Mouse (Mus musculus): ENCODE results near the gene Stard9.
A peak's percentile ranks its signal among the peaks of the same experiment; 100 is the strongest.
"Not testable (repeated sequence)": the region's sequence is repeated elsewhere in the genome, so short reads cannot be mapped to it uniquely, and the experiment has no call there.

Gene Stard9

DNA sequence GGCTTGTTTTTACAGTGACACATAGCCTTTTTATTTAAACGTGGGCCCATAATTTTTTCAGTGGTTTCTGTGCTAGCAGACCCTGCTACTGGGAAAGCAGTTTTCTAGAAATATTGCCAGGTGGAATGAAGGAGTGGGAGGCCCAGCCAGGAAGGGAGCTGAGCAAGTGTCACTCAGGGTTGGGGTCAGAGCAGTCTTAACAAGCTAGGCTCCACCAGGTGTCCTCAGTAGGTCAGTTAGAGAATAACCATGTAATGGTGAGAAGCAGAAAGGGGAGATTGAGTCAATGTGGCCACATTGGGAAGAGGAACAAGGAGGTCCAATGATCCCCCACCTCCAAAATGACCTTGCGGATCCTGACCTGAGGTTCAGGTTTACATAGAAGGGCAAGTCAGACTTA, 25.8 kb downstream of the Stard9 start:
- no peak for DNase-seq (ENCODE audit: low spot score)

DNA sequence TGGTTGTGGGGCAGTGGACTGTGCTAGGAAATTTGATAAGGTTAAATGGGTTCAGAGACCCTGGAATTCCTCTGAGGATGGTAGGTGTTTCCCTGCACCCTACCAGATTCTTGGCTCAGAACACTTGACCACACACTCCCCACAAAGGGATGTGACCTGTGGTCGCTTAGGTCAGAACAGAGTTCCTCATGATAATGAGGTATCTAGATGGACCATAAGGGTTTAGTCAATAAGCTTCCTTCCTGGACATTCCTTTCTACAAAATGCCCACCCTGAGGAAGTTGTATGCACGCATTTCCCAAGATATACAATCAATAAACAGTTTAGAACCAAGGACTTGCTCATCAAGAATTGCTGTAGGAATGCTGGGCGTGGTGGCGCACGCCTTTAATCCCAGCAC, 27.0 kb downstream of the Stard9 start:
- no peak for DNase-seq (ENCODE audit: low spot score)

DNA sequence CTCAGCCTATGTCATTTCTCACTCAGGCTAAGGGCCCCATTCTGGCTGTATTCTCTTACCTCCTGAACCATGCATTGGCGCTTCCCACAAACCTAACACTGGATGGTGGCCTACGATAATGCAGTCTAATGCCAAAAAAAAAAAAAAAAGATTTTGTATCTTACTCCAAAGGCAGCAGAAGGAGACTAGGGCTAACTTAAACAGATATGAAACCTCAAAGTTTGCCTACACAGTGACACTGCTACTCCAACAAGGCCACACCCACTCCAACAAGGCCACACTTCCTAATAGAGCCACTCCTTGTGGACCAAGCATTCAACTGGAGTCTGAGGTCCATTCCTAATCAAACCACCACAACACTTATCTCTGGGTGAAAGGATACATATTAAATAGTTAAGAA, 27.8 kb downstream of the Stard9 start:
- no peak for DNase-seq (ENCODE audit: low spot score)

DNA sequence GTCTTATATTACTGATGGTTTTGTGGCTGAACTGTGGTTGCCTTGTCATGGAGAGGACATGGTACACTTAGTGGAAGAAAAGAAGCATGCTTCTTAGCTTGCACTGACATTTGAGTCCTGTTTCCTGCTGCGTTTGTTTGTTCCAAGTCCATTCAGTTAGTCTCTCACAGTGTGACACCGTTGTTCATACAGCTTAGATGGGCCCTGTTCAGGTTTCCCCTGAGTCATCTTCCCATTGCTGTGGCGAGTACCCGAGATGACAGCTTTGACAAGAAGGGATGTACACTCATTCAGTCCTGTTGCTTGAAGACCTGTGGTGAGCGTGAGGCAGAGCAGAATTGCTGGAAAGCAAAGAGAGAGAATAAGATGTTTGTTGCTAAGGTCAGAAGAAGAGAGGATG, 29.6 kb downstream of the Stard9 start:
- DNase-seq (ENCODE audit: low spot score): no peak

- DNase-seq (ENCODE audit: low spot score): no peak
Observed at GRCm38 (mm10) chr2:120659318-120659717, 30.4 kb downstream of the Stard9 start.

- DNase-seq (ENCODE audit: low spot score): no peak
Observed at GRCm38 (mm10) chr2:120660486-120661078, 31.7 kb downstream of the Stard9 start.

GRCm38 (mm10) chr2:120662766-120663165, 33.8 kb downstream of the Stard9 start:
- DNase-seq (ENCODE audit: low spot score): no peak

GRCm38 (mm10) chr2:120663491-120664154, 34.7 kb downstream of the Stard9 start:
- peak; percentile 82 for DNase-seq (ENCODE audit: low spot score)

DNA sequence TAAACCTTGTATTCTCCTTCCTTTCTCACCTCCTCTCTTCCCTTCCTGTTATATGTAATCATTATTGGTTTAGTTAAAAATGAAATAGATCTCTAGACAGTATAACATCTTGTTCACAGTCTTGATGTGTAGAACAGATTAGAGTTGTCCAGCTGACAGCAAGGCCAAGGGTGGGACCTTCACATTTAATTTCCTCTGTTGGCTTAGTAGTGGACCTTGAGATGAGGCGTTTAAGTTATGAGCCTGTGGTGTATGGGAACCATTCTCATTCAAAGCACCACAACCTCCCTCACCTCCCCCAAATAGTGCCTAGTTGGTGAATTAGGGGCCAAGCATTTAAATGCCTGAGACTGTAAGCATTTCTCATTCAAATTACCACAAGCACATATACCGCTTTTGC, 38.5 kb downstream of the Stard9 start:
- DNase-seq (ENCODE audit: low spot score): no peak

DNA sequence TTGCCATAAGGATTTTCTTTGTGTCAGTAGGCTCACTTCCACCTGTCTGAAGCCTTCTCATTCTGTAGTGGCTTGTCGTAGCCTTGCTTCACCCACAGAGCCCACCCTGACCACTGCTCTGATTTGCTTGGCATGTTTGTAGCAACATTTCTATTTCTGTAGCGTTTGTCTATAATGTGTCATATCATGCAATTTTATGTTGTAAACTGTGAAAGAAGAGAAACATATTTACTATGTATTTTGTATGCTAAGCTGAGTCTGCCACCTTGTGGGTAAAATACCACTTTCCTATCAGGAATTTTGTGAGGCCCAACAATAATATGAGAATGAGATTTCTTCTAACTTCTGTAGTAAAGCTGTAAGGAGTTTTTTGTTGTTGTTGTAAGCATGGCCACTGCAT, 41.3 kb downstream of the Stard9 start:
- DNase-seq (ENCODE audit: low spot score): peak; percentile 38

GRCm38 (mm10) chr2:120681151-120681550, 52.2 kb downstream of the Stard9 start:
- DNase-seq (ENCODE audit: low spot score): not testable (repeated sequence)

GRCm38 (mm10) chr2:120697767-120698166, 68.8 kb downstream of the Stard9 start:
- DNase-seq (ENCODE audit: low spot score): no peak

DNA sequence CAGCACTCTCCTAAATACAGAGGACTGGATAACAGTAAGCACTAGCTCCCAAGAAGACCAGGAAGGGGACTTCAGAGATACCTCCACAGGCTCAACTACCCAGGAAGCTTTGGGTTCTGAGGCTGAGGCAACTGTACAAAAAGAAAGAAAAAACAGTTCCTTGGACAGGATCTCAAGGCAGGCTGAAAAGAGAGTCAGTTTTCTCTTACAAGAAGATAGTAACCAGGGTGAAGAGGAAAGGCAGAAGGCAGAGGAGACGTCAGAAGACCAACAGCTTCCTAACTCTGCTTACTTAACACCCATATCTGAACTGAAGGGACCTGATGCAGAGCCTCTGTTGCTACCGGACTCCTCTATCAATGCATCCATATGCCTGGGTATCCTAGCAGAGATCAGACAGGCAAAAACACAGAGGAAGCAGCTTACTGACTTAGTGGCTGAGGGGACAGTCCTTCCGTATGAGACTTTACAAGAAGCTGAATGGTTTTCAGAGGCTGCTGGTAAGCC, 71.5 kb downstream of the Stard9 start:
- DNase-seq (ENCODE audit: low spot score): no peak

GRCm38 (mm10) chr2:120702675-120703074, 73.8 kb downstream of the Stard9 start:
- DNase-seq (ENCODE audit: low spot score): no peak

DNA sequence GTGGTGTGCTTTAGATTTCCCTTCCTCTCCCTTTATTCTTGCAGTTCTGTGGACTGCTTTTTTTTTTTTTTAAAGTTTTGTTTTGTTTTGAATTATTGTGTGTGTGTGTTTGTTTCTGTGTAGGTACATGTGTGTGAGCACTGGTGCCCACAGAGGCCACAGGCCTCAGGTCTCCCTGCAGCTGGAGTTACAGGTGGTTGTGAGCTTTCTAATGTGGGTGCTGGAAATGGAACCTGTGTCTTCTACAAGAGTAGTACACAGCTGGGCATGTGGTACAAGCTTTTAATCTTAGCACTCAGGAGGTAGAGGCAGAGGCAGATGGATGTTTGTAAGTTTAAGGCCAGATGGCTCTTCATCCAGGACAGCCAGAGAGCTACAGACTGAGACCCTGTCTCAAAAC, 78.1 kb downstream of the Stard9 start:
- no peak for DNase-seq (ENCODE audit: low spot score)

DNA sequence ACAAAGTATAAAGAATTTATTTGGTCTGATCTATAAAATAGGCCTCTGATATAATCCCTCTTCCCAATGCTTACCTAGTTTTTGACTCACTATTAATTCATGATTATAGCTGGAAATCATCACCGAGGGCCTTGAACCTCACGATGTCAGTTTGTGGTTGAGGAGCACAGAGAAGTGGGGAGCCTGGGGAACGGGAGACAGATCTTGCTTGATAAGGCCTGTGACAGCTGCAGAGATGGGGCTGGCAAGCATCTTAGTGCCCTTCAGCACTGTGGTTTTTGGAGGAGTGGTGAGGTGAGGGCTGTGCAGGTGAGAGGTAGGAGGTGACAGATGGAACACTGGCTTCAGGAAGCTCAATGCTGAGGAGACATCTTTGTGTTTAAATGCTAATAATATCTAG, 81.2 kb downstream of the Stard9 start:
- DNase-seq (ENCODE audit: low spot score): no peak

DNA sequence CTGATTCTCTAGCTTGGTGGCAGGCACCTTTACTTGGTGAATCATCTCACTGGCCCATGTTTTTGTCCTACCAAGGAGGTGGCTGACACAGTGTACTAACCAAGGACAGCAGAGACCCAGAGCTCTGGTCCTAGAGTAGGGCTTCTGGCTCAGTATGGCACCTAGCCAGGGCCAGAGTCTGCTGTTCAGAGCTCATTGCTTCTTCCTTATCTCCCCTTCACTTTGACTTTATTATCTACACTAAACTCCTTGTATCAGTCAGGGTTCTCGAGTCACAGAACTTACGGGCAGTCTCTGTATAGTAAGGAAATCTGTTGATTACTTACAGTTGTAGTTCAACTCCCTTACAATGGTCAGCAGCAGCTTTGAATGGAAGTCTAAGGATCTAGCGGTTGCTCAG, 82.0 kb downstream of the Stard9 start:
- no peak for DNase-seq (ENCODE audit: low spot score)

DNA sequence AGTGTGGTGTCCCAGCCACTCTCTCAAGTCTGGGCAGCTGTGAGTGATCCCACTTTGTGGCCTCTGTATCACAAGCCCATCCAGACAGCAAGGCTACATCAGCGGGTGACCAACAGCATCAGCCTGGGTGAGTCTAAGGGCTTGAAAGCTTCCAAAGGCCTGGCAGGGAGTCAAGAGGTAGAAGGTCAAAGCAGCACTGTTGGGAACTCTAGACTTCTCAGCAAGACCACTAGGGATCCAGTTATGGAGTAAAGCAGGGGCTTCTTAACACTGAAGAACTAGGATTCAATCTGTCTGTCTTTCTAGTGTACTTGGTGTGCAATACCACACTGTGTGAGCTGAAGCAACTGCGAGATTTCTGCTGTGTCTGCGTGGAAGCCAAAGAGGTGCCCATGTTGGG, 84.5 kb downstream of the Stard9 start:
- DNase-seq (ENCODE audit: low spot score): peak; percentile 69

DNA sequence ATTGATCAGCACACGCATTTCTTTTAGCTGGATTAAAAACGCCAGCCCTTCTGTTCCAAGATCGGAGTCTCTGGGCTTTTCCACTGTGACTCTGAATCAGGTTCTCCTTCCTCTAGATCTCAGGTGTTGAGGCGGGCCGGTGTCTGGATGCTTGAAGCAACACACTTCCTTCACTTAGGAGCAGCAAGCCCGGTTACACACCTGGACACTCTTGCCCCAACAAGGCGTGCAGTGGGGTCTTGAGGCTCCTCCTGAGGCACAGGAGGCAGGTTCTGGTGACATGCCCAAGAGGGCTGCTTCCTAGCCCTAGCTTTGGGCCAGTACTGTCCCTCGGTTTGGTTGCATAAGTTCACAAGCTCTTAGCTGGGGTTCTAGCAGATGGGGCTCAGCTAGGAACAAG, 89.6 kb downstream of the Stard9 start:
- no peak for DNase-seq (ENCODE audit: low spot score)

- no peak for DNase-seq (ENCODE audit: low spot score)
Observed at GRCm38 (mm10) chr2:120720821-120721220, 91.9 kb downstream of the Stard9 start.

DNA sequence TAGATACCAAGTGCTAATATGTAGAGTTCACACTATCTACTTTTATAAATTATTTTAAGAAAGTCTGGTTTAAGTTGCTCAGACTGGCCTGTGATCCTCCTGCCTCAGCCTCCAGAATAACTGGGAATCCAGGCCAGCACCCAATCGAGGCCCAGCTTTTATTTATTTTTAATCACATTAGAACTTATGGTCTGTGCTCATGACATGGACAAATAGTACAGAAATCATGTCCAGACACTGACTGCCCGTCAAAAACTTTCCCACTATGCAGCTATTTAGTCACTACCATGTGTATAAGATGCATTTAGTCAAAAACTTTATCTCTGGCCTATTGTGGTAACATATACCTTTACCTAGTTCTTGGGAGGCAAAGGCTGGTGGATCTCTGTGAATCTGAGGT, 93.0 kb downstream of the Stard9 start:
- DNase-seq (ENCODE audit: low spot score): no peak

DNA sequence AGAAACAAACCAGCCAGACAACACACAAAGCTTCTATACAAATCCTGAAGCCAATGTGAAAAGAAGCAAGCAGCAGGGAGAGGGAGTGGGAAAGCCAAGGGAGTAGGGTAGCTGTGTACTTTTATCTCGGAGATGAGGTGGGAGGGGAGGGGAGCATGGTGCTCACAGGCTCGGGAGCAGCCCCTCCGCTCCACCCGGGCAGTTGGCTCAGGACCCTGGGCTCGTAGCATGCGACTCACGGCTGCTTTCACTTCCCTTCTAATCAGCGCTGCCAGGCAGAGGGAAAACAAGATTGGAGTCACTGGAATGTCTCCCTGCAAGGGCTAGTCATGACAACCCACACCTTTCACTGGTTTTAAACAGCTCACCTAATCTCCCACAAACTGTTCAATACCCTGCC, 93.6 kb downstream of the Stard9 start:
- DNase-seq (ENCODE audit: low spot score): no peak

DNA sequence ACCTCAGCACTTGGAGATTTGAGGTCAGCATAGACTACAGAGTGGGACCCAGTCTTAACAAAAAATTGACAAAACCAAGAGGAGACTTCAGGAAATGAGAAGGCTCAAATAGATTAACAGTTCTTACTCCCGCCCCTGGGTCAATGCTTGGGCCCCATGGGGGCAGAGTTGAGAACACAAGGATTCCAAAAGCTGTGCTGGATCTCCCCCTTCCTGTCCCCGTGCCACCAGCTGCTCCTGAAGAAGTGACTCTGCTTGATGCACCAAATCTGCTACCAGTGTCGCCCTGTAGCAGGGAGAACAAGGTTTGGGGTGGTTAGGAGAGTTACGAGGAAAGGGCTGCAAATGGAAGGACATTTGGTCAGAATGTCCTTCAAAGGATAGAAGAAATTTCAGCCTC, 94.7 kb downstream of the Stard9 start:
- DNase-seq (ENCODE audit: low spot score): no peak

DNA sequence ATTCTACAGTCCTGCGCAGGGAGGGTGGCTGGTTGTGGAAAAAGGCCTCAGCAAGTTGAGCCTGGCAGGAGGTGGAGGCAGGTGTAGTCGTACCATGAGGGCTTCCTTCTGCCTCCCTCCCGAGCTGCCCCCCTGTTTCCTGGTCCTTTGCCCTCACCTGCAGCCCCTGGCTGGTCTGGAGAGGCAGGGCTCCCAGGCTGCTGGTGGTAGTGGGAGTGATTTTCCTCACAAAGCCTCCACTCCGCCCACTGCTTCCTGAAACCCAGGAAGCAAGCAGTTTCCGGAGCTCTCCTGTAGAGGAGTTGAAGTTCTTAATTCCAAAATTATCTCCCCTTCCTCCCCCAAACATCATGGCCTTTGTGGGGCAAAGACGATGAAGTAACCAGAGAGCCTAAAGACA, 95.3 kb downstream of the Stard9 start:
- no peak for DNase-seq (ENCODE audit: low spot score)

All from adipocyte (in vitro differentiated cells).